Mouse (Mus musculus): Measurements from ENCODE around the gene Eloa.

The Eloa gene

GRCm38 (mm10) chr4:135955886-135956285 is 65.7 kb downstream of the Eloa start:
- DNase-seq (ENCODE audit: low spot score): no peak

- no peak for DNase-seq (ENCODE audit: low spot score)
These were observed 67.3 kb downstream of the Eloa start for GRCm38 (mm10) chr4:135954241-135954640.

Measured in testis, postnatal 14 days (tissue).